Mouse (Mus musculus): ENCODE measurements around the gene Otud7a. TPM values are rescaled to one million over a fixed set of nuclear protein-coding genes. Genes with fewer than 3 reads are reported as not detected.

The Otud7a gene
- total and polyA plus RNA-seq, 3 experiments: 0.06 TPM; not detected in 2

DNA sequence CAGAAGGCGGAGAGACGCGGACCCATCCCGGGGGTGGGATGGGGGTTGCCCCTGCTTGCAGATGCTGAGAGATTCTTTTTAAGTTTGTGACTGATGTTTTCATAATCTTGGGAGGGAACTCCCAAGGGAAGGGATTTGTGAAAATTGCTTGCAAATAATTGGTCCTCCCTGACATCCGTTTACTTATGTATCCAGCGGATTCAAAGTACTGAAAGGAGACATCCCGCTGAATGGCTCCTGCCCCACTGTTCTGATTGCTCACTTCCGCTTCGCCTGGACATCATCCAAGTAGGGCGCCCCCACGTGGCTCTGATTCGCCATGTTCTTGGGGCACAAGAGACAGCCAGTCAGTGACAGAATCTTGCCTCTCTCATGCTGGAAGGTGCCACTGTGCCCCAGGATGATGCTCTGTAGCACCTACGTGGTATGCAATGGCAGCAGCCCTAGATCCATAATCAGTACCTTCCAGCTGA is 311.0 kb downstream of the Otud7a start:
- Histone ChIP-seq H3K27ac (peak overlapping the region; percentile 78), H3K4me3 (peak overlapping the region; percentile 54), H3K27me3 (ENCODE audit: control insufficient read depth, insufficient read depth, low read length) (peaks cover 9% of the 10 kb centered on the region), H3K9ac (ENCODE audit: low read depth, low read length) (peak overlapping the region; percentile 60), H3K79me2 (replicated peaks; ENCODE audit: control insufficient read depth, insufficient read depth, low read length) (no peaks in the 10 kb centered on the region), H3K4me1 (ENCODE audit: control insufficient read depth, insufficient read depth, low read length) (peaks cover 10% of the 10 kb centered on the region), H3K36me3 (ENCODE audit: control insufficient read depth, insufficient read depth, low read length) (no peaks in the 10 kb centered on the region)
- WGBS: 2% methylated on average over 13 of the region's 13 CpGs
- intact Hi-C loops (cut with DNase I): loop anchor here (2.0 kb wide), 1 partner anchor 181 kb away; no protein-coding TSS in a partner anchor
- DNase-seq: peak; percentile 85 to 90
- TF ChIP-seq EP300 (IDR thresholded peaks at IDR 0.05; ENCODE audit: insufficient read depth, low read depth, low read length) (0 out of 2 replicates have a peak, but pooled peaks have one; percentile 46), POLR2A (IDR thresholded peaks at IDR 0.05; ENCODE audit: insufficient read depth, low read depth, low read length) (no peak), CTCF (IDR thresholded peaks at IDR 0.05) (peak; percentile 84)

DNA sequence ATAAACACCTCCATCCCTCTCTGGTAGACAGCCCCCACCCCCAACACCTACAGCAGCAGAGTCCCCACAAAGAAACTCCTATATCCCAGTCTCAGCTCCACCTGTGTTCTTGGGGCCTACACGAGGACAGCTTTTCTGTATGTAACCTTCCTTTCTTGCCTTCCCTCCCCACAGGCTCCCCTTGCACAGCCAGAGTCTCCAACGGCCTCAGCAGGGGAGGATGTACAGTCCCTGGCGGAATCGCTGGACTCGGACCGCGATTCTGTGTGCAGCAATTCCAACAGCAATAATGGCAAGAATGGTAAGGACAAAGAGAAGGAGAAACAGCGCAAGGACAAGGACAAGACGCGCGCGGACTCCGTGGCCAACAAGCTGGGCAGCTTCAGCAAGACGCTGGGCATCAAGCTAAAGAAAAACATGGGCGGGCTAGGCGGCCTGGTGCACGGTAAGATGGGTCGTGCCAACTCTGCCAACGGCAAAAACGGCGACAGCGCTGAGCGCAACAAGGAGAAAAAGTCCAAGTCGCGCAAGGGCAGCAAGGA is 312.7 kb downstream of the Otud7a start:
- Histone ChIP-seq H3K27me3 (ENCODE audit: control insufficient read depth, insufficient read depth, low read length) (peaks cover 9% of the 10 kb centered on the region), H3K9ac (ENCODE audit: low read depth, low read length) (no peak overlapping the region), H3K36me3 (ENCODE audit: control insufficient read depth, insufficient read depth, low read length) (no peaks in the 10 kb centered on the region), H3K27ac (no peak overlapping the region), H3K79me2 (replicated peaks; ENCODE audit: control insufficient read depth, insufficient read depth, low read length) (no peaks in the 10 kb centered on the region), H3K4me1 (ENCODE audit: control insufficient read depth, insufficient read depth, low read length) (peaks cover 10% of the 10 kb centered on the region), H3K4me3 (no peak overlapping the region)
- no peak for DNase-seq
- intact Hi-C loops (cut with DNase I): no loop called here
- WGBS: 10% methylated on average over 25 of the region's 25 CpGs
- no peak for TF ChIP-seq EP300 (IDR thresholded peaks at IDR 0.05; ENCODE audit: insufficient read depth, low read depth, low read length)
- TF ChIP-seq POLR2A (IDR thresholded peaks at IDR 0.05; ENCODE audit: insufficient read depth, low read depth, low read length): no peak
- no peak for TF ChIP-seq CTCF (IDR thresholded peaks at IDR 0.05)

DNA sequence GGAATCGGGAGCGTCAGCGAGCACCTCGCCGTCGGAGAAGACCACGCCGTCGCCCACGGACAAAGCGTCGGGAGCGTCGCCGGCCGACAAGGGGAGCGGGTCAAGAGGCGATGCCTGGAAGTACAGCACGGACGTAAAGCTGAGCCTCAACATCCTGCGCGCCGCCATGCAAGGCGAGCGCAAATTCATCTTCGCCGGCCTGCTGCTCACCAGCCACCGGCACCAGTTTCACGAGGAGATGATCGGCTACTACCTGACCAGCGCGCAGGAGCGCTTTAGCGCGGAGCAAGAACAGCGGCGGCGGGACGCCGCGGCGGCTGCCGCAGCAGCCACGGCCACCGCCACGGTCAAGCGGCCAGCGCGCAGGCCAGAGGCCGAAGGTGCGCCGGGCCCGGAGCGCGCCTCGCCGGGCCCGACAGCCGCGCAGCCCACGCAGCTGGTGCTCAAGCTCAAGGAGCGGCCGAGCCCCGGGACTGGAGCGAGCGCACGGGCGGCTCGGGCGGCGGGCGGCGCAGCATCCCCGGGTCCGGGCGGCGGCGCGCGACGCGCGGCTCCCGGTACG is 313.2 kb downstream of the Otud7a start:
- H3K9ac ChIP-seq (ENCODE audit: low read depth, low read length): no peak overlapping the region
- H3K36me3 ChIP-seq (ENCODE audit: control insufficient read depth, insufficient read depth, low read length): no peaks in the 10 kb centered on the region
- no peaks in the 10 kb centered on the region for H3K79me2 ChIP-seq (replicated peaks; ENCODE audit: control insufficient read depth, insufficient read depth, low read length)
- no peak overlapping the region for H3K4me3 ChIP-seq
- peaks cover 9% of the 10 kb centered on the region for H3K27me3 ChIP-seq (ENCODE audit: control insufficient read depth, insufficient read depth, low read length)
- peaks cover 10% of the 10 kb centered on the region for H3K4me1 ChIP-seq (ENCODE audit: control insufficient read depth, insufficient read depth, low read length)
- H3K27ac ChIP-seq: no peak overlapping the region
- TF ChIP-seq CTCF (IDR thresholded peaks at IDR 0.05): no peak
- no peak for TF ChIP-seq POLR2A (IDR thresholded peaks at IDR 0.05; ENCODE audit: insufficient read depth, low read depth, low read length)
- TF ChIP-seq EP300 (IDR thresholded peaks at IDR 0.05; ENCODE audit: insufficient read depth, low read depth, low read length): no peak
- WGBS: 2% methylated on average over 81 of the region's 85 CpGs
- intact Hi-C loops (cut with DNase I): no loop called here
- no peak for DNase-seq

DNA sequence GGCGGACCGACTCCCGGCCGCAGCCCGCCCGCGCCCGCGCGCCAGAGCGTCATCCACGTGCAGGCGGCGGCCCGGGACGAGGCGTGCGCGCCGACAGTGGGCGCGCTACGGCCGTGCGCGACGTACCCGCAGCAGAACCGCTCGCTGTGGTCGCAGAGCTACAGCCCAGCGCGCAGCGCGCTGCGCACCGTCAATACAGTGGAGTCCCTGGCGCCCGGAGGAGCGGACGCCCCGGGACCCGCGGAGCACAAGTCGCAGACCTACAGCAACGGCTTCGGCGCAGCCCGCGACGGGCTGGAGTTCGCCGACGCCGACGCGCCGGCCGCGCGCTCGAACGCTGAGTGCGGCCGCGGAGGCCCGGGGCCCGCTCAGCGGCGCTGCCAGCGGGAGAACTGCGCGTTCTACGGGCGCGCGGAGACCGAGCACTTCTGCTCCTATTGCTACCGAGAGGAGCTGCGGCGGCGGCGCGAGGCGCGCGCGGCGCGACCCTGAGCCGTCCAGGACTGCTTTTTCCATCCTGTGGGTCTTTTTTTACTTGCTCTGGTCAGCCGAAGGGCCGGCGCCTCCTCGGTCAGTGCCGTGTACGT is 313.8 kb downstream of the Otud7a start:
- H3K27ac ChIP-seq: no peak overlapping the region
- H3K27me3 ChIP-seq (ENCODE audit: control insufficient read depth, insufficient read depth, low read length): peaks cover 9% of the 10 kb centered on the region
- TF ChIP-seq EP300 (IDR thresholded peaks at IDR 0.05; ENCODE audit: insufficient read depth, low read depth, low read length): no peak
- peaks cover 8% of the 10 kb centered on the region for H3K4me1 ChIP-seq (ENCODE audit: control insufficient read depth, insufficient read depth, low read length)
- no peak overlapping the region; the same call in 1 of the 2 replicates for H3K4me3 ChIP-seq
- intact Hi-C loops (cut with DNase I): no loop called here
- peak in 1 of 2 experiments; percentile 9 for DNase-seq
- no peaks in the 10 kb centered on the region for H3K79me2 ChIP-seq (replicated peaks; ENCODE audit: control insufficient read depth, insufficient read depth, low read length)
- WGBS: 2% methylated on average over 97 of the region's 97 CpGs
- no peaks in the 10 kb centered on the region for H3K36me3 ChIP-seq (ENCODE audit: control insufficient read depth, insufficient read depth, low read length)
- no peak overlapping the region for H3K9ac ChIP-seq (ENCODE audit: low read depth, low read length)

DNA sequence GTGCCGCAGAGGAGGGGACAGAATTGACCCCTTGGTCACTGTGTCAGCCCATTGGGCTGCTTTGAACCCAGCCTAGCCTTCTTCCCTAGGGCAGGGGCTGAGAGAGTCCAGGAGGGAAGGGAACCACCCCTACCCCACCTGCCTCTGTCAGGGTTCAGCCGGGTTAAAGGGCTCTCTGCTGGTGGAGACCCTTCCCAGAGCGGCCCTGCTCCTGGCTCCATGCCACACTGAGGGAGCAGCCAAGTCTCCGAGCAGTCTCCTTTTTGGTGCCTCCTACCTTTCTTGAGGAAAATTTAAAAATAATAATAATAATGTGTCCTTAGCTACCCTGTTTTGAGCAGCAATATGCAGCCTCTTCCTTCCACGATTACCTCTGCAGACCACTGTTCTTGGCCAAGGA is 315.1 kb downstream of the Otud7a start:
- Histone ChIP-seq H3K4me1 (ENCODE audit: control insufficient read depth, insufficient read depth, low read length) (peaks cover 2% of the 10 kb centered on the region; the same call in 1 of the 2 replicates), H3K36me3 (ENCODE audit: control insufficient read depth, insufficient read depth, low read length) (no peaks in the 10 kb centered on the region), H3K79me2 (replicated peaks; ENCODE audit: control insufficient read depth, insufficient read depth, low read length) (no peaks in the 10 kb centered on the region), H3K27me3 (ENCODE audit: control insufficient read depth, insufficient read depth, low read length) (peaks cover 8% of the 10 kb centered on the region), H3K9ac (ENCODE audit: low read depth, low read length) (no peak overlapping the region), H3K4me3 (no peak overlapping the region), H3K27ac (no peak overlapping the region)
- DNase-seq: no peak
- TF ChIP-seq POLR2A (IDR thresholded peaks at IDR 0.05; ENCODE audit: insufficient read depth, low read depth, low read length) (no peak), EP300 (IDR thresholded peaks at IDR 0.05; ENCODE audit: insufficient read depth, low read depth, low read length) (no peak), CTCF (IDR thresholded peaks at IDR 0.05) (no peak)
- 25% methylated on average over 5 of the region's 5 CpGs for WGBS
- intact Hi-C loops (cut with DNase I): no loop called here

DNA sequence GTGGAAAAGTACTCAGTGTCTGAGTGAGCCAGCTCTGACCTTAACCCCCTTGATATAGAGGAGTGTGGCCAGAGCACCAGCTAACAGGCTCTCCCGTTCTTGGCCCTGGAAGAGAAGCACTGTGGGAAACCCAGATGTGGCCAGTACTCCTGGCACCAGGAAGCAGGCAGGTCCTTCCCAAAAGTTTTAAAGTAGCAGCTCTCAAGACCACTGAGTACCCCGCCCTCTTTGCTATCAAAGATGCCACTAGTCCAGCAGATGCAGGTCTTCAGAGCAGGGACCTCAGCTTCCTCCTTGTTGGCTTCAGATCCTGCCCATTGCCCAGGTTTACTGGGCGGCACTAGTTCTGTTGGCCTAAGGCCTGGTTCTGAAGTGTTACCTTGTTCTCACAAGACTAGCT is 318.0 kb downstream of the Otud7a start:
- Histone ChIP-seq H3K27me3 (ENCODE audit: control insufficient read depth, insufficient read depth, low read length) (peaks cover 5% of the 10 kb centered on the region), H3K79me2 (replicated peaks; ENCODE audit: control insufficient read depth, insufficient read depth, low read length) (no peaks in the 10 kb centered on the region), H3K27ac (no peak overlapping the region), H3K4me1 (ENCODE audit: control insufficient read depth, insufficient read depth, low read length) (no peaks in the 10 kb centered on the region), H3K4me3 (no peak overlapping the region), H3K36me3 (ENCODE audit: control insufficient read depth, insufficient read depth, low read length) (no peaks in the 10 kb centered on the region), H3K9ac (ENCODE audit: low read depth, low read length) (no peak overlapping the region)
- TF ChIP-seq CTCF (IDR thresholded peaks at IDR 0.05) (no peak), EP300 (IDR thresholded peaks at IDR 0.05; ENCODE audit: insufficient read depth, low read depth, low read length) (no peak), POLR2A (IDR thresholded peaks at IDR 0.05; ENCODE audit: insufficient read depth, low read depth, low read length) (no peak)
- intact Hi-C loops (cut with DNase I): loop anchor here (1.0 kb wide), 1 partner anchor 34 kb away; no protein-coding TSS in a partner anchor
- 68% methylated on average over 3 of the region's 3 CpGs for WGBS
- no peak for DNase-seq

Measured in heart, adult 2 months (tissue).